Mouse (Mus musculus) retina, postnatal 7 days (tissue): ENCODE results near the gene Vkorc1l1.

ENCODE experiments used
- DNase-seq: peaks from one replicate; pipeline ENCODE4 v3.0.0-alpha.2; 2012; ENCODE audit warnings: low read depth, low spot score

Vkorc1l1 gene

GRCm38 (mm10) chr5:129942073-129942939 is 536 bp downstream of the Vkorc1l1 start:
- peak; percentile 11 for DNase-seq

- DNase-seq = no peak
Observed at GRCm38 (mm10) chr5:129943402-129943801, 1.6 kb downstream of the Vkorc1l1 start.

- DNase-seq = no peak
Observed at GRCm38 (mm10) chr5:129947528-129948033, 5.8 kb downstream of the Vkorc1l1 start.

- no peak for DNase-seq
Observed at GRCm38 (mm10) chr5:129952143-129952542, 10.4 kb downstream of the Vkorc1l1 start.

GRCm38 (mm10) chr5:129954473-129955254 is 12.9 kb downstream of the Vkorc1l1 start:
- DNase-seq = no peak

- no peak for DNase-seq
Observed at GRCm38 (mm10) chr5:129955792-129956191, 14.0 kb downstream of the Vkorc1l1 start.

- DNase-seq = no peak
Observed at GRCm38 (mm10) chr5:129963224-129963623, 21.5 kb downstream of the Vkorc1l1 start.

GRCm38 (mm10) chr5:129966448-129966847 is 24.7 kb downstream of the Vkorc1l1 start:
- DNase-seq = no peak

GRCm38 (mm10) chr5:129968417-129968816 is 26.6 kb downstream of the Vkorc1l1 start:
- DNase-seq = no peak

- DNase-seq = no peak
Observed at GRCm38 (mm10) chr5:129971491-129971890, 29.7 kb downstream of the Vkorc1l1 start.

- no peak for DNase-seq
Observed at GRCm38 (mm10) chr5:129974354-129974753, 32.6 kb downstream of the Vkorc1l1 start.

GRCm38 (mm10) chr5:129974866-129975311 is 33.1 kb downstream of the Vkorc1l1 start:
- no peak for DNase-seq

GRCm38 (mm10) chr5:129977768-129978167 is 36.0 kb downstream of the Vkorc1l1 start:
- DNase-seq = no peak

- DNase-seq = no peak
Observed at GRCm38 (mm10) chr5:129978608-129979007, 36.8 kb downstream of the Vkorc1l1 start.

GRCm38 (mm10) chr5:129980216-129980615 is 38.4 kb downstream of the Vkorc1l1 start:
- DNase-seq = no peak

- no peak for DNase-seq
Observed at GRCm38 (mm10) chr5:129989376-129989775, 47.6 kb downstream of the Vkorc1l1 start.

GRCm38 (mm10) chr5:129991898-129992297 is 50.1 kb downstream of the Vkorc1l1 start:
- DNase-seq = no peak

GRCm38 (mm10) chr5:129993374-129993773 is 51.6 kb downstream of the Vkorc1l1 start:
- DNase-seq = no peak

GRCm38 (mm10) chr5:129994989-129995388 is 53.2 kb downstream of the Vkorc1l1 start:
- DNase-seq = no peak

GRCm38 (mm10) chr5:129997700-129998099 is 55.9 kb downstream of the Vkorc1l1 start:
- DNase-seq = no peak

GRCm38 (mm10) chr5:129999097-129999496 is 57.3 kb downstream of the Vkorc1l1 start:
- DNase-seq = peak; percentile 60

GRCm38 (mm10) chr5:130000735-130001134 is 59.0 kb downstream of the Vkorc1l1 start:
- no peak for DNase-seq
